Mouse (Mus musculus) hindbrain, embryonic 10.5 days (tissue): ENCODE results near the gene Med26. TPM values are rescaled to one million over a fixed set of nuclear protein-coding genes. Genes with fewer than 3 reads are reported as not detected.

ENCODE experiments used
- DNase-seq: peaks from one replicate; pipeline ENCODE4 v3.0.0-alpha.2; 2017; ENCODE audit warnings: low spot score
- H3K27ac ChIP-seq: fragments of 300-500 bp; sonication (generic); 2 replicates; pipeline ENCODE4 v1.5.1; 2016; ENCODE audit warnings: mild to moderate bottlenecking, moderate library complexity
- H3K27me3 ChIP-seq: fragments of 300-500 bp; sonication (generic); 2 replicates; pipeline ENCODE4 v1.6.1; 2016; ENCODE audit warnings: mild to moderate bottlenecking; ENCODE audit not compliant: poor library complexity, insufficient read depth, severe bottlenecking
- H3K36me3 ChIP-seq: fragments of 300-500 bp; sonication (generic); 2 replicates; pipeline ENCODE4 v1.6.1; 2016; ENCODE audit warnings: mild to moderate bottlenecking, moderate library complexity
- H3K4me1 ChIP-seq: fragments of 300-500 bp; sonication (generic); replicated peaks from 2 replicates; pipeline ENCODE4 v1.6.1; 2016; ENCODE audit warnings: mild to moderate bottlenecking
- H3K4me3 ChIP-seq: fragments of 300-500 bp; sonication (generic); 2 replicates; pipeline ENCODE4 v1.5.1; 2016; ENCODE audit warnings: mild to moderate bottlenecking, moderate library complexity
- H3K9me3 ChIP-seq: fragments of 300-500 bp; sonication (generic); 2 replicates; pipeline ENCODE4 v1.6.1; 2016; ENCODE audit warnings: mild to moderate bottlenecking, moderate library complexity
- WGBS: fragments of 180-500 bp; shearing (Covaris S2); methylation state at CpG from one replicate; pipeline ENCODE4 v1.1.7; 2016; 5-methylcytosine and 5-hydroxymethylcytosine counted together
- polyA plus RNA-seq: library from polyadenylated mRNA; unstranded; fragments of >200 nt; fragmentation: Nextera tagmentation; extraction: Ambion mirVana; gene quantifications from 2 replicates; pipeline ENCODE4 v1.2.1, GENCODE M21; 2016

Gene Med26
- polyA plus RNA-seq, result 18.9 and 21.9 TPM in 2 replicates

DNA sequence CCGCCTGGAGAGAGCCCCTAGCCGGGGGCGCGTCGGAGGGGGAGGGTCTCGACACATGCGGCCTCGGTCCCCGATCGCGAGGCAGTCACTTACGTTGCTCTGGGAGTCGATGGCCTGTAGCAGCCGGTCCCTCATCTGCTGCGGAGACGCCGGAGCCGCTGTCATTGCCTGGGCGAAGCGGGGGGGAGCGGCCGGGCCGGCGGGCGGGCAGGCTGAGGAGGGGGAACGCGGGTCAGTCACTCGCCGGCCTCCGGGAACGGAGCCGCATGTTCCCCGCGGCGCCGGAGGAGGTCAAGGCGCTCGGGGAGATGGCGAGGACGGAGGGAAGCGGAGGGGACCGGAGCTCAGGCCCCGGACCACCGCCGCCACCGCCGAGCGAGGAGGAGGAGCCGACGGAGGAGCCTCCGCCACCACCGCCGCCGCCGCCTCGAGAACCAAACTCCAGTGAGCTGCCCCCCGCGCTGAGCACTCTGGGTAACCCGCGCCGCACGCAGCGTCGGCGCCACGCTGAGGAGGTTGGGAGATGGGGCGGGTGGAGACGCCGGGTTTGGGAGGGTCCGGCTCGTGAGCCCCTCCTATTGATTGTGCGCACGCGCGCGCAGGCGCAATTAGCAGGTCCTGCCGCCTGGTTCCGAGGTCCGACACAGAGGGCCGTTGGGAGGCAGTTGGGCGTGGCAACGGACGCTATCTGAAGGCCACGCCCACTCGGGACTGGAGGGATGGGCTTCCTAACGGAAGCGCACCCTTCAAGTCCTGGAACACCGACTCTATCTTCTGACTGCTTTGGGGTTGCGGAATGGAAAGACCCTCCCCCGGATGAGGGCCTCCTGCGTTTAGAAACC lies at the start of gene Med26:
Med26 (minus strand) TSS at position 469 of the 842 bp plus-strand sequence.
- Histone ChIP-seq H3K4me3 (peak within 1 kb of the TSS; percentile 99), H3K36me3 (peaks cover 32% of the 10 kb centered on the region), H3K27ac (peak within 1 kb of the TSS; percentile 95), H3K4me1 (peaks cover 28% of the 10 kb centered on the region), H3K27me3 (no peaks in the 10 kb centered on the region), H3K9me3 (no peaks in the 10 kb centered on the region)
- peak; percentile 99 for DNase-seq
- under 1% methylated on average over 92 of the region's 92 CpGs for WGBS

DNA sequence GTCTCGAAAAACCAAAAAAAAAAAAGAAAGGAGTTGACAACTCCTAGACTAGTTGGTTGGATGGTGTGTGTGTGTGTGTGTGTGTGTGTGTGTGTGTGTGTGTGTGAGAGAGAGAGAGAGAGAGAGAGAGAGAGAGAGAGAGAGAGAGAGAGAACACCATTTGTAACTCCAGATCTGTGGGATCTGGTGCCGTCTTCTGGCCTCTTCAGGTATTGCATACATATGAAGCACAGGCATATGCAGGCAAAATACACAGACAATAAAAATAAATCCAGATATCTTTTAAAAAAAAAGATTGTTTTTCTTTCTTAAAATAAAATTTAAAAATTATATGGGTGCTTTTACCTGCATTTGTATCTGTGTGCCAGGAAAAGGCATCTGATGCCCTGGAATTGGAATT lies 42.1 kb upstream of the Med26 start:
- no peaks in the 10 kb centered on the region for H3K27me3 ChIP-seq
- no peaks in the 10 kb centered on the region for H3K36me3 ChIP-seq
- no peak overlapping the region for H3K27ac ChIP-seq
- no peaks in the 10 kb centered on the region for H3K4me1 ChIP-seq
- no peak overlapping the region for H3K4me3 ChIP-seq
- 62% methylated on average over 2 of the region's 2 CpGs for WGBS
- no peaks in the 10 kb centered on the region for H3K9me3 ChIP-seq
- DNase-seq, result peak; percentile 26

DNA sequence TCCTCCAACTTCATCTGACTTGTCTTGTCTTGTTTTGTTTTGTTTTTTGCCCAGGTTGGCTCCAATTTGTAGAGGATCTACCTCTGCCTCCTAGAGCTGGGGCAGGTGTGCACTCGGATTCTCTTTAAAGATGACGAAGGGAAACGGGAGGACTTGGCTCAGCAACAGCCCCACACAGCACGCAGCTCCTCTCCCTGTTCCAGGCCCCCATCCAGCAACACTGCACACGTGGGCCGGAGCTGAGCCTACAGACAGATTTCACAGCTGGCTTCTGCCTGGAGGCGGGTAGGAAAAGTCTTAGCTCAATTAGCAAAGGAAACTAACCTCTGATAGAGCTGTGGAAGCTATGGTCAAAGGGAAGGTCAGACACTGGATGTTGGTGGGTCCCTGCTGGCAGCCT lies 41.2 kb upstream of the Med26 start:
- H3K27ac ChIP-seq, result no peak overlapping the region
- H3K9me3 ChIP-seq, result no peaks in the 10 kb centered on the region
- H3K36me3 ChIP-seq, result no peaks in the 10 kb centered on the region
- no peak overlapping the region for H3K4me3 ChIP-seq
- no peak for DNase-seq
- H3K4me1 ChIP-seq, result no peaks in the 10 kb centered on the region
- no peaks in the 10 kb centered on the region for H3K27me3 ChIP-seq
- 81% methylated on average over 7 of the region's 7 CpGs for WGBS

GRCm38 (mm10) chr8:72588865-72589264 lies 40.8 kb upstream of the Med26 start:
- no peaks in the 10 kb centered on the region for H3K4me1 ChIP-seq
- H3K27ac ChIP-seq, result no peak overlapping the region
- no peak overlapping the region for H3K4me3 ChIP-seq
- DNase-seq, result no peak
- WGBS, result 90% methylated on average over 10 of the region's 10 CpGs
- H3K36me3 ChIP-seq, result no peaks in the 10 kb centered on the region
- no peaks in the 10 kb centered on the region for H3K27me3 ChIP-seq
- H3K9me3 ChIP-seq, result no peaks in the 10 kb centered on the region

DNA sequence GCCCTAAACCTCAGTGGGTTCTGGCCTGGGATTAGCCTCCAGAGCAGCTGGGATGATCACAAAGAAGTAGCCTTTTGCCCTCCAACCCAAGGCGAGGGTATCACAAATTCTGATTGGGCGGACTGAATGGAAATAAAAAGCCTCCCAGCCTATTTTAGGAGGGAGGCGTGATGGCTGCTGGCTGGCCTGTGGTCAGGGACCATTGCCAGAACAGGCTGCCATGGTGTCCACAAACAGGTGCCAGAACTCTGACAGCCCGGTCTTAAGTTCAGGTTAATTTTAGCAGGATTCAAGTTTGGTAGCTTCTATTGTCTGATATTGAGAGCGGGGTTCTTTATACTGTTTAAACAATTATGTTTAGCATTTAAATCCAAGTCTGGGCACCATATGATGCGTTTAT lies 39.7 kb upstream of the Med26 start:
- WGBS, result 77% methylated on average over 6 of the region's 6 CpGs
- Histone ChIP-seq H3K9me3 (no peaks in the 10 kb centered on the region), H3K36me3 (no peaks in the 10 kb centered on the region), H3K4me3 (no peak overlapping the region), H3K27me3 (no peaks in the 10 kb centered on the region), H3K4me1 (no peaks in the 10 kb centered on the region), H3K27ac (no peak overlapping the region)
- DNase-seq, result no peak

GRCm38 (mm10) chr8:72584390-72584789 lies 36.3 kb upstream of the Med26 start:
- DNase-seq, result no peak
- H3K27me3 ChIP-seq, result no peaks in the 10 kb centered on the region
- no peaks in the 10 kb centered on the region for H3K9me3 ChIP-seq
- WGBS, result 87% methylated on average over 6 of the region's 6 CpGs
- H3K4me3 ChIP-seq, result no peak overlapping the region
- H3K27ac ChIP-seq, result no peak overlapping the region
- peaks cover 3% of the 10 kb centered on the region; the same call in 1 of the 2 replicates for H3K36me3 ChIP-seq
- H3K4me1 ChIP-seq, result no peaks in the 10 kb centered on the region

GRCm38 (mm10) chr8:72583056-72583771 lies 35.1 kb upstream of the Med26 start:
- H3K4me1 ChIP-seq, result no peaks in the 10 kb centered on the region
- DNase-seq, result no peak
- no peaks in the 10 kb centered on the region for H3K9me3 ChIP-seq
- no peak overlapping the region for H3K4me3 ChIP-seq
- WGBS, result 90% methylated on average over 7 of the region's 7 CpGs
- H3K27ac ChIP-seq, result no peak overlapping the region
- no peaks in the 10 kb centered on the region for H3K27me3 ChIP-seq
- peaks cover 3% of the 10 kb centered on the region; the same call in 1 of the 2 replicates for H3K36me3 ChIP-seq

DNA sequence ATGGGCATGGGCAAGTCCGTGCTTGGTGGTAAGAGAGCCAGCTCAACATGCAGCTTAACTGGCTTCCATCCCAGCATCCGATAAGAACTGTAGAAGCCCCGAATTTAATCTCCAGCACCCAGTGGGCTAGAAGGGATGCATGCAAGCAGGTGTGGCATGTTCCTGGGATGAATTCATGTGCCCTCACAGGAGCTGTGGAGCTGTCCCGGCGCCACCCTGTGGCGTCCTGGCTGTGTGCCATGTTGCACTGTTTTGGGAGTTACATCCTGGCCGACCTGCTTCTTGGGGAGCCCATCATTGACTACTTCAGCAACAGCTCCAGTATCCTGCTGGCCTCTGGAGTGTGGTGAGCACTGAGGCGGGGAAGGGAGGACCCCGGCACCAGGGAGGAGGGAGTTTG lies 31.3 kb upstream of the Med26 start:
- Histone ChIP-seq H3K27me3 (no peaks in the 10 kb centered on the region), H3K4me3 (no peak overlapping the region), H3K9me3 (no peaks in the 10 kb centered on the region), H3K27ac (no peak overlapping the region), H3K4me1 (no peaks in the 10 kb centered on the region), H3K36me3 (peaks cover 3% of the 10 kb centered on the region; the same call in 1 of the 2 replicates)
- WGBS, result 70% methylated on average over 9 of the region's 9 CpGs
- DNase-seq, result no peak

- Histone ChIP-seq H3K4me3 (no peak overlapping the region), H3K27ac (no peak overlapping the region), H3K27me3 (no peaks in the 10 kb centered on the region), H3K4me1 (peaks cover 8% of the 10 kb centered on the region), H3K36me3 (peaks cover 3% of the 10 kb centered on the region; the same call in 1 of the 2 replicates), H3K9me3 (no peaks in the 10 kb centered on the region)
- no peak for DNase-seq
- 81% methylated on average over 1 of the region's 1 CpGs for WGBS
Observed at GRCm38 (mm10) chr8:72577941-72578340, 29.9 kb upstream of the Med26 start.

GRCm38 (mm10) chr8:72577266-72577665 lies 29.2 kb upstream of the Med26 start:
- no peaks in the 10 kb centered on the region for H3K27me3 ChIP-seq
- peaks cover 3% of the 10 kb centered on the region; the same call in 1 of the 2 replicates for H3K36me3 ChIP-seq
- WGBS, result 84% methylated on average over 3 of the region's 3 CpGs
- DNase-seq, result no peak
- no peak overlapping the region for H3K27ac ChIP-seq
- H3K4me3 ChIP-seq, result no peak overlapping the region
- no peaks in the 10 kb centered on the region for H3K9me3 ChIP-seq
- peaks cover 15% of the 10 kb centered on the region for H3K4me1 ChIP-seq

- no peaks in the 10 kb centered on the region for H3K36me3 ChIP-seq
- no peak for DNase-seq
- no peak overlapping the region for H3K27ac ChIP-seq
- H3K9me3 ChIP-seq, result no peaks in the 10 kb centered on the region
- 93% methylated on average over 6 of the region's 6 CpGs for WGBS
- H3K4me1 ChIP-seq, result peaks cover 22% of the 10 kb centered on the region
- no peak overlapping the region for H3K4me3 ChIP-seq
- no peaks in the 10 kb centered on the region for H3K27me3 ChIP-seq
Observed at GRCm38 (mm10) chr8:72575915-72576314, 27.8 kb upstream of the Med26 start.

DNA sequence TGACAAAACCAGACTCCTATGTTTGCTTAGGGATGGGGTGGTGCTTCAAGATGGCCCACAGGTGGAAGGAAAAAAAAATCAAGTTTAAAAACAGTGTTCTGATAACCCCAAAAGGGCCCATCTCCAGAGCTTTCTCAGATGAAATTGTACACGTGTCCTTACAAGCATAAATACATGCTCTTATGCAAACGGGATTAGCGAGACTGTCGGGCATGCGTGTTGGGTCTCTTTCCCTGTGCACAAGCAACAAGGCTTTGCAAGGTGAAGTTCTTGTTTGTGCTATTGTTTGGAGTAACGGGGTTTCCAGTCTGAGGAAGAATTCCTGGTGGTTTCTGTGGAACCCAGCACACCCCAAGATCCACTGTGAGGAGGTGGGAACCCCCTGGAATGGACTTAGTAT lies 25.4 kb upstream of the Med26 start:
- H3K27ac ChIP-seq, result no peak overlapping the region
- no peaks in the 10 kb centered on the region for H3K9me3 ChIP-seq
- peaks cover 32% of the 10 kb centered on the region for H3K4me1 ChIP-seq
- H3K36me3 ChIP-seq, result peaks cover 13% of the 10 kb centered on the region
- H3K4me3 ChIP-seq, result no peak overlapping the region
- 89% methylated on average over 6 of the region's 6 CpGs for WGBS
- no peaks in the 10 kb centered on the region for H3K27me3 ChIP-seq
- DNase-seq, result no peak

GRCm38 (mm10) chr8:72572507-72572906 lies 24.4 kb upstream of the Med26 start:
- H3K4me3 ChIP-seq, result peak overlapping the region; percentile 76
- H3K27me3 ChIP-seq, result no peaks in the 10 kb centered on the region
- DNase-seq, result no peak
- peaks cover 32% of the 10 kb centered on the region for H3K4me1 ChIP-seq
- H3K36me3 ChIP-seq, result peaks cover 23% of the 10 kb centered on the region
- peak overlapping the region; percentile 93 for H3K27ac ChIP-seq
- H3K9me3 ChIP-seq, result no peaks in the 10 kb centered on the region
- WGBS, result 6% methylated on average over 10 of the region's 10 CpGs
